Mouse (Mus musculus) spleen, embryonic (tissue): ENCODE results near the gene Erbb3.
"Not testable (repeated sequence)": the region's sequence is repeated elsewhere in the genome, so short reads cannot be mapped to it uniquely, and the experiment has no call there.

Experiments
- CTCF ChIA-PET: fragments of 350-600 bp; sonication (Branson Sonifier 250); formaldehyde crosslinking; loops from one replicate; lab custom pipeline; 2022; lab: Charles Lee

Gene Erbb3

DNA sequence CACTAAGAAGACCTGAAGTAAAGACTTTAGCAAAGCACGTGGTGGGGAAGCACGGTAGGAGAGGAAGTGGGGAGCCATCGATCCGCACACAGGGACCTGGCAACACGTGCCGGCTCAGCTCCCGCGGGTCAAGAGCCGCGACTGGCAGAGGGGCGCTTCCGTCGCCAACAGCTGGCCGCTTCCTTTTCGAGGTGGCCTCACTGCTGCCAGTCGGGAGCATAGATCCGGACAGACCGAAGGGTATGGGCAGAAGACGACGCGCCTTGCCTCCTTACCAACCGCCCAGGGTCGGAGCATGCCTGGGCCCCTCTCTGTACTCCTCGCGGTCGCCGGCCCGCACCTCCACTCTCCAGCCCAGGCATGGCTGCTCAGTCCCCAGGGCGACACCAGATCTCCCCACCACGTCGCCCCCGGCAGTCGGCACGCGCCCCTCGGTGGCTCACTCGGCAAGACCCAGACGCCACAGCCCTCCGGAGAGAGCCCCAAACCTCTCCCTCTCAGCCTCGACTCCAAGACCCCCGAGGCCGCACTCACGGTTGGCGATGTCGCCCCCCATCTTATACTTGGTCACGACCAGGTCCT is 24.2 kb downstream of the Erbb3 start:
- CTCF ChIA-PET = no interaction called here

GRCm38 (mm10) chr10:128563544-128563943 is 25.9 kb downstream of the Erbb3 start:
- CTCF ChIA-PET = interaction anchor here (0.6 kb wide), 1 partner anchor 50 kb away, joined by 3 read pairs; no protein-coding TSS in a partner anchor

DNA sequence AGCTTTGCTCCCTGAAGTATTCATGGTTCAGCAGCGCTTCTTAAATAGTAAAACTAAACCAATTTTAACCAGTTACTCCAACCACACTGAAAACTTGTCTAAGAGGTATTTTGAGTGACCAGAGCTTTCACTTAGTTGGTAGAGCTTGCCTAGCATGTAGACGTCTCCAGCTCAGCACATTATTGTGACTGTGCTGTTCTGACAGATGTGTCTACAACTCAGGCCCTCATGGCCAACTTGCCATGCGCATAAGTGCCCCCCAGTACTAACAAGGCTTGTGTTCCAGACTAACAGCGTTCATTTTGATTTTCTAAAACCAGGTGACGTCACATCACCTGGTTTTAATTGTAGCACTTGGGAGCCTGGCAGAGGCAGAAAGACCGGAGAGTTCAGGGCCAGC is 32.5 kb downstream of the Erbb3 start:
- CTCF ChIA-PET = no interaction called here

GRCm38 (mm10) chr10:128556286-128556685 is 33.2 kb downstream of the Erbb3 start:
- CTCF ChIA-PET = no interaction called here

- CTCF ChIA-PET = not testable (repeated sequence)
Observed at GRCm38 (mm10) chr10:128555567-128555966, 33.9 kb downstream of the Erbb3 start.

GRCm38 (mm10) chr10:128550144-128550823 is 39.2 kb downstream of the Erbb3 start:
- CTCF ChIA-PET = not testable (repeated sequence)

GRCm38 (mm10) chr10:128549682-128550057 is 39.8 kb downstream of the Erbb3 start:
- CTCF ChIA-PET = not testable (repeated sequence)

- CTCF ChIA-PET = no interaction called here
Observed at GRCm38 (mm10) chr10:128548947-128549681, 40.3 kb downstream of the Erbb3 start, which contains the start of gene Rpl41. TSS of gene Rpl41 (minus strand) at chr10:128549305.

- CTCF ChIA-PET = not testable (repeated sequence)
Observed at GRCm38 (mm10) chr10:128548051-128548791, 41.2 kb downstream of the Erbb3 start.

- CTCF ChIA-PET = interaction anchor here (1.1 to 1.4 kb wide), 2 partner anchors 116 to 172 kb away, joined by 4 to 6 read pairs; no protein-coding TSS in a partner anchor
Observed at GRCm38 (mm10) chr10:128547361-128548032, 42.0 kb downstream of the Erbb3 start, which contains the start of gene Zc3h10. TSS of gene Zc3h10 (minus strand) at chr10:128547774.

DNA sequence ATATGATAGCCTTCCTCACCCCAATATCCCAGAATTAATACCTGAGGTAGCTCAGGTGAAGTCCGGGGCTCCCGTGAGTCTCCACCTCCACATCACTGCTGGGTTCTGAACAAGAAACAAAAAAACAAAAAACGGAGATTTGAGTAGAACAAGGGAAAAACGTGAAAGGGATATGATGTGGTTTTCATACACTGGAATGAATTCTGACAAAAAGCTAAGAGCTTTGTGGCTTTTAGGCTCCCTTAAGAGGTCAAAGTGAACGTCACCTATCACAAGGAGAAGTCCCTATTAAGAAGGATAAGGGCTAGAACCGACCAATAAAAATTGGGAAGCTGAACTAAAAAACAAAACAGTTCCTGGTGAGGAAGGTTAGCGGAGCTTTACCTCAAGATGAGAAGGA is 42.7 kb downstream of the Erbb3 start:
- CTCF ChIA-PET = interaction anchor here (0.8 to 1.4 kb wide), 4 partner anchors 22 to 171 kb away, joined by 3 to 6 read pairs (median 4); no protein-coding TSS in a partner anchor

DNA sequence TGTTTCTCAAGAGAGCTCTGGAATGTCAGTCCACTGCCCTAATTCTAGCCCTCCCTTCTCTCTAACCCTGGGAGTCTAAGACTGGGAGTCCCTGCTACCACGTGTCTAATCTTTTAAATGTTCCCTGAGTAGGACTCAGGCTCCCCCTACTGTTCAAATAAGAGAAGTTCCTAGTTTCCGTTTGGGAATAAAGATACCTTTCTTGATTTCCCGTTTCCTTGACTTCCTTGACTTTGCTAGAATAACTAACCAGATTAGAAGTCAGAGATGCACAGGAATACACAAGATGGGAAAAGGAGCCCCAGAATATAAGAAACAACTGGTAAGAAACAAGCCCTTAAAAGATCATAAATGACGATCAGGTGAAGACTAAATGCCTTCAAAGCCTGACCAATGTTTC is 43.1 kb downstream of the Erbb3 start:
- CTCF ChIA-PET = interaction anchor here (0.6 to 1.4 kb wide), 5 partner anchors 22 to 171 kb away, joined by 3 to 7 read pairs (median 4); no protein-coding TSS in a partner anchor

DNA sequence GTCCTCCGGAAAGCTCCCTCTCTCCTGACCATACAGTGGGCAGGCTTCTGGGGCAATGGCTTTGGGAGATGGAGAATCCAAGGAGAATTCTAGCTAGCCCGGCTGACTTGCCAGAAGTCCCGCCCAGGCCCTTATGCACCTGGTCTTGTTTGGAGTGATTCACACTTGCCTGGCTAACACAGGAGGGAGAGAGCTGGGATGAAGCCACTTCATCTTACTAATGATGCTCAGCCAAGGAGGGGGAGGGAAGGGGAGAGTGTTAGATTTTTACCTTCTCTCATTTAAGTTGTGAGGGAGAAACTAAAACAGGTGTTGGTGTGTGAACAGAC is 43.9 kb downstream of the Erbb3 start:
- CTCF ChIA-PET = no interaction called here

- CTCF ChIA-PET = no interaction called here
Observed at GRCm38 (mm10) chr10:128544674-128545569, 44.5 kb downstream of the Erbb3 start.

DNA sequence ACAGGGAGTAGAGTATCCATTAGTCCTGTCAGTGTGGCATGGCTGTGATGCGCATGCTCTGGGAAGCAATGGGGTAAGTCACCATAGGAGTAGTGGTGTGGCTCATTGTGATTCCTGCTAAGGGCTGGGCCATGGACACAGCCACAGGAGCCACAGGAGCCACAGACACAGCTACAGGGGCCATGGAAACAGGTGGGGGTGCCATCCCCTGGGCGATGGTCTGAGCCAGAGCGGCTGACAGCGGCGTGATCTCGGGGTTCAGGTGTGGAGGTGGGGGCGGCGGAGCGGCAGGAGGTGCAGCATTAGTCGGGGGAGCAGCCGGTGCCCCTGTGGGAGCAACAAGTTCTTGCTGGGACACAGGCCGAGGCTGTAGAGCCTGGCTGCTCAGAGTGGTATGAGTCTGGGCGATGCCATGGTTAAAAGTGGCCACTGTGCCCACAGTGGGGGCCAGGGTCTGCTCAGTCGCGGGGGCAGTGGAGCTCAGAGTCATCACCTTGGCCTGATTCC is 45.2 kb downstream of the Erbb3 start:
- CTCF ChIA-PET = no interaction called here

DNA sequence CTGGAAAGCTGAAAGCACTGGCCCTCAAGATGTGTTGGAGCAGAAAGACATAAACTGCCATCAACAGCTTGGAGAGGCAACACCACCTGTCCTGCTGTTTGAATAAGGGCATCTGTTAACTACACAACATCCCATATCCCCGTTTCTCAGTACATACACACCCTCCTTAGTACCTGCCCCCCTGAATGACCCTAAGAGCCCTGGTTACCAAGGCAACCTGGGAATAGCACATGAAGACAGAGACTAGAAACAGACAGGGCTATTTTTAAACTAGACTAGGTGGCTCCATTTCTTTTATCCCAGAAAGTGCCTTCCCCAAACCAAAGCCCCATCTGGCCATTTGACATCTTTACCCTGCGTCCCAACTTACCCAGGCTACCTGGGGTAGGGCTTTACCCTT is 46.4 kb downstream of the Erbb3 start:
- CTCF ChIA-PET = no interaction called here

GRCm38 (mm10) chr10:128538340-128538870 is 51.0 kb downstream of the Erbb3 start:
- CTCF ChIA-PET = no interaction called here

DNA sequence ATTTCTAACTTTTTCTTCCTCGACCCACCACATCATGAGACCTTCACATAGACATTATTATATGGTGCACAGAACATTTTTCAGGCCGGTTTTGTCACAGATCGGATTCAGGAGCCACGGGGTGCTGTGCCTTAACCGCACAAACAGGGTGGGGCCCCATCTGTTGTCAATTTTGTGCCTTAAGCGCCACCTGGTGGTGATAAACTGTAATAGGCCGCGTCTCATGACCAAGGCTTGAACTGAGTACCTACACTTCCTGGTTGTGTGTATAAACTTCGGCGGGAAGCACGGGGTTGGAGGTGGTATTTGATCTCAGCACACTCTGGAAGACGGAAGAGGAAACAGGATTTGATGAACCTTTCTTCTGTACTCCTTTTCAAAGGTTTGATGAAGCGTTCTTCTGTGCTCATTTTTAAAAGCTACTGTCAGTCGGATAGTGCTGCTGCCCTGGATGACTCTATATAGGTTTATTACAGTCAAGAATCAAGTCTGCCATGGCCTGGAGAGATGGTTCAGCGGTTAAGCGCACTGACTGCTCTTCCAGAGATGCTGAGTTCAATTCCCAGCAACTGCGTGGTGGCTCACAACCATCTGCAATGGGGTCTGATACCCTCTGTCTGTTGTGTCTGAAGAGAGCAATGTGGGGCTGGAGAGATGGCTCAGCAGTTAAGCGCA is 53.0 kb downstream of the Erbb3 start:
- CTCF ChIA-PET = no interaction called here
